Comparison of ENCODE assay signal across 8 mouse cellular contexts in the genomic region with DNA sequence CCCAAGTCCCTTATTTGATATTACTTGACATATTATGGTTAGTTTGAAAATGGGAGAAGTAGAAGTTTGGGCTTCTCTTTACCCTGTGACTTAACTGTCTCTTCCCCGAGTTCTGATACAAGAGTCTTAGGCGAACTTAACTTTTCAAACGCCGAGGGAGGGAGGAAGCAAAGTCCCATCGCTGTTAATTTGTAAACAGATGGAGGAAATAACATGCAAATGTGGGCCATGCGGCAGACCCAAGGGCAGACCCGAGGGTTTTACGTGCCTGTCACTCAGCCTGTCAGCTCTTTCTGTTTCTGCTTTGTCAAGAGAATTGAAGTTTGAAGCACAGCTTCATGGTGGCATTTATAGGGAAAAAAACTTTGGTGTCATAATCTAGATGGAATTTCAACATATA. TPM values are rescaled to one million over a fixed set of nuclear protein-coding genes. Genes with fewer than 3 reads are reported as not detected.
DNase-seq lines count a peak whose midpoint lies in the region; ATAC-seq and TF ChIP-seq lines count a peak whose summit lies in the region.
"Had no signal": no experiment of that assay in that cellular context is flagged by ENCODE, and none has a peak within 500 bp of the region (broad histone marks: within the 10 kb centered on the region; RNA-seq: fewer than 3 reads in every experiment).

No protein-coding gene starts in this region.

- H3K27me3 ChIP-seq in lung, embryonic 16.5 days (ENCODE audit: control insufficient read depth, insufficient read depth, low read depth, low read length): no peaks in the 10 kb centered on the region
- no peaks in the 10 kb centered on the region for H3K27me3 ChIP-seq in small intestine, adult 2 months (ENCODE audit: control insufficient read depth, insufficient read depth, low read length)

- H3K9me3 ChIP-seq in lung, embryonic 16.5 days (ENCODE audit: control insufficient read depth, low read length): no peaks in the 10 kb centered on the region

- ATAC-seq in lung, embryonic 16.5 days (ENCODE audit: low read depth): no peak

- no peak; the same call in 1 of the 2 replicates for TF ChIP-seq POLR2A in small intestine, adult 2 months (IDR thresholded peaks at IDR 0.05; ENCODE audit: low read depth, low read length)

- DNase-seq in lung, adult 18-20 months: no peak
- peak; percentile 23 for DNase-seq in induced T-regulatory cell, adult 2 months (ENCODE audit: low read depth)
- peak; percentile 70 to 86 for DNase-seq in kidney, postnatal 25 days
- no peak for DNase-seq in right cerebral cortex, postnatal 36 days (ENCODE audit: low spot score in 2 of 2)
- DNase-seq in embryo, embryonic 10 days (ENCODE audit: low spot score): no peak
- DNase-seq: right cerebral cortex, postnatal 25 days had no signal

- H3K4me3 ChIP-seq in lung, embryonic 16.5 days (ENCODE audit: low read length): no peak overlapping the region
- no peak overlapping the region for H3K4me3 ChIP-seq in small intestine, adult 2 months (ENCODE audit: low read depth, low read length)

- TF ChIP-seq CTCF in small intestine, adult 2 months (IDR thresholded peaks at IDR 0.05; ENCODE audit: extremely low read depth, insufficient read length, insufficient replicate concordance, low read depth, low read length): no peak

- H3K27ac ChIP-seq in lung, embryonic 16.5 days (ENCODE audit: low read length): no peak overlapping the region
- H3K27ac ChIP-seq in small intestine, adult 2 months (ENCODE audit: insufficient read depth, low read depth, low read length): peak overlapping the region; percentile 97

- WGBS in lung, embryonic 16.5 days: 20% methylated on average over 8 of the region's 8 CpGs
- 9% methylated on average over 8 of the region's 8 CpGs for WGBS in small intestine, adult 2 months

- peaks cover 30% of the 10 kb centered on the region for H3K4me1 ChIP-seq in lung, embryonic 16.5 days (replicated peaks; ENCODE audit: control insufficient read depth, insufficient read depth, low read length)
- peaks cover 30% of the 10 kb centered on the region for H3K4me1 ChIP-seq in small intestine, adult 2 months (ENCODE audit: control insufficient read depth, insufficient read depth, insufficient read length, low read length)

- H3K36me3 ChIP-seq in lung, embryonic 16.5 days (ENCODE audit: control insufficient read depth, insufficient read depth, low read length): no peaks in the 10 kb centered on the region
- no peaks in the 10 kb centered on the region for H3K36me3 ChIP-seq in small intestine, adult 2 months (ENCODE audit: control insufficient read depth, insufficient read depth, low read length)

- peak overlapping the region; percentile 4; the same call in 1 of the 2 replicates for H3K4me2 ChIP-seq in lung, embryonic 16.5 days (ENCODE audit: low read depth, low read length)

- no peak overlapping the region for H3K9ac ChIP-seq in lung, embryonic 16.5 days (ENCODE audit: low read length)

RNA-seq across cellular contexts. Expression of a gene that starts 3.5 kb away (rescaled TPM):
- 65.1 and 69.4 TPM in 2 replicates for polyA plus RNA-seq in lung, embryonic 16.5 days (2015; fragmentation: Nextera tagmentation; extraction: Ambion mirVana)
- polyA plus RNA-seq in small intestine, adult 2 months (2012; rRNA removed): 15.0 and 22.1 TPM in 2 replicates

Comparison
In these comparisons a context has a peak if more than half of its experiments do, and no peak if none do; other contexts are left out.
1. DNase-seq: peak in induced T-regulatory cell, adult 2 months (single experiment) and kidney, postnatal 25 days (2 of 2); none in lung, adult 18-20 months (0 of 2), right cerebral cortex, postnatal 36 days (0 of 2) and embryo, embryonic 10 days (single experiment).